Mouse (Mus musculus) granulocyte monocyte progenitor cell, adult 5-6 weeks (primary cell): ENCODE measurements around the gene Fam149b. TPM values are rescaled to one million over a fixed set of nuclear protein-coding genes. Genes with fewer than 3 reads are reported as not detected.
"Not testable (repeated sequence)": the region's sequence is repeated elsewhere in the genome, so short reads cannot be mapped to it uniquely, and the experiment has no call there.

ENCODE experiments used
- ATAC-seq: replicated peaks from 2 replicates; pipeline ENCODE4 v1.8.0; 2016; ENCODE audit warnings: mild to moderate bottlenecking, moderate TSS enrichment, inconsistent platforms; ENCODE audit not compliant: poor library complexity, severe bottlenecking
- total RNA-seq, 2 experiments: library from RNA; stranded (forward) in 1 of 2; stranded (reverse) in 1 of 2; fragments of 200-712, 200-1000 nt in 1 of 2; fragments of >200 nt in 1 of 2; fragmentation: Nextera tagmentation in 1 of 2; gene quantifications; 2 replicates each; pipeline ENCODE4 v1.2.3; 2014 to 2017

The Fam149b gene
- total RNA-seq (2014; fragmentation: Nextera tagmentation) (20.6 and 28.2 TPM in 2 replicates), total RNA-seq (2017) (27.9 and 28.1 TPM in 2 replicates)

GRCm38 (mm10) chr14:20347991-20348541 is at the start of gene Fam149b, which contains the start of gene Ecd:
Gene Fam149b (plus strand): TSS chr14:20348162.
Gene Ecd (minus strand): TSS chr14:20348121.
- peak; percentile 97 for ATAC-seq

- not testable (repeated sequence) for ATAC-seq
Measured at GRCm38 (mm10) chr14:20305085-20305484, 42.9 kb upstream of the Fam149b start.

- no peak for ATAC-seq
Measured at GRCm38 (mm10) chr14:20315137-20315536, 32.8 kb upstream of the Fam149b start.

- peak; percentile 56; the same call in 1 of the 2 replicates for ATAC-seq
Measured at GRCm38 (mm10) chr14:20319420-20319819, 28.5 kb upstream of the Fam149b start.

- ATAC-seq: no peak
Measured at GRCm38 (mm10) chr14:20324196-20324595, 23.8 kb upstream of the Fam149b start.

- no peak for ATAC-seq
Measured at GRCm38 (mm10) chr14:20328474-20328873, 19.5 kb upstream of the Fam149b start.

GRCm38 (mm10) chr14:20331316-20331715 is 16.6 kb upstream of the Fam149b start:
- no peak for ATAC-seq

GRCm38 (mm10) chr14:20339415-20339814 is 8.5 kb upstream of the Fam149b start:
- no peak for ATAC-seq

GRCm38 (mm10) chr14:20340149-20340548 is 7.8 kb upstream of the Fam149b start:
- peak; percentile 56 for ATAC-seq

- peak; percentile 52; the same call in 1 of the 2 replicates for ATAC-seq
Measured at GRCm38 (mm10) chr14:20340866-20341265, 7.1 kb upstream of the Fam149b start.

GRCm38 (mm10) chr14:20345885-20346284 is 2.1 kb upstream of the Fam149b start:
- ATAC-seq: no peak

- ATAC-seq: peak; percentile 42
Measured at GRCm38 (mm10) chr14:20347441-20347990, 446 bp upstream of the Fam149b start.

GRCm38 (mm10) chr14:20363230-20363629 is 15.3 kb downstream of the Fam149b start:
- peak; percentile 91 for ATAC-seq

- no peak for ATAC-seq
Measured at GRCm38 (mm10) chr14:20368271-20368670, 20.3 kb downstream of the Fam149b start.

GRCm38 (mm10) chr14:20370798-20371197 is 22.8 kb downstream of the Fam149b start:
- ATAC-seq: peak; percentile 93

GRCm38 (mm10) chr14:20371854-20372253 is 23.9 kb downstream of the Fam149b start:
- ATAC-seq: peak; percentile 38; the same call in 1 of the 2 replicates

GRCm38 (mm10) chr14:20377112-20377521 is 29.2 kb downstream of the Fam149b start:
- ATAC-seq: no peak

GRCm38 (mm10) chr14:20378313-20379061 is 30.5 kb downstream of the Fam149b start:
- ATAC-seq: peak; percentile 92

- ATAC-seq: 0 out of 2 replicates have a peak, but pooled peaks have one; percentile 10
Measured at GRCm38 (mm10) chr14:20379087-20379640, 31.2 kb downstream of the Fam149b start.

- ATAC-seq: peak; percentile 57
Measured at GRCm38 (mm10) chr14:20379753-20380430, 31.9 kb downstream of the Fam149b start.
